Mouse (Mus musculus) gastrocnemius, postnatal 14 days (tissue): Measurements from ENCODE around the gene Anapc16. TPM values are rescaled to one million over a fixed set of nuclear protein-coding genes. Genes with fewer than 3 reads are reported as not detected.

Experiments
- total RNA-seq, 2 experiments: library from RNA; stranded (reverse); gene quantifications; 2 replicates each; pipeline ENCODE4 v1.2.3; 2021

The Anapc16 gene
- total RNA-seq, 2 experiments from 2014 or later: 35.6 to 47.3 TPM

Other genes starting within 250 kb of the Anapc16 start
- 10 to 100 TPM; 45.5 to 47.5 TPM for gene Dnajb12, start 123.6 kb downstream of the Anapc16 start, total RNA-seq
- gene Ddit4, start 51.3 kb downstream of the Anapc16 start, total RNA-seq: 10 to 100 TPM; 15.4 to 70.6 TPM
- 10 to 100 TPM; 11.2 to 13.2 TPM for gene Ascc1, start 330 bp downstream of the Anapc16 start, total RNA-seq
- 10 to 100 TPM in 1 of 2 experiments, 1 to 10 TPM in 1; 6.2 to 10.5 TPM for gene Spock2, start 103.1 kb upstream of the Anapc16 start, total RNA-seq
- gene Chst3, start 216.1 kb upstream of the Anapc16 start, total RNA-seq: 1 to 10 TPM; 1.1 to 1.4 TPM